Mouse (Mus musculus): ENCODE data around the gene Dnah2.
"Not testable (repeated sequence)": the region's sequence is repeated elsewhere in the genome, so short reads cannot be mapped to it uniquely, and the experiment has no call there.

The Dnah2 gene

DNA sequence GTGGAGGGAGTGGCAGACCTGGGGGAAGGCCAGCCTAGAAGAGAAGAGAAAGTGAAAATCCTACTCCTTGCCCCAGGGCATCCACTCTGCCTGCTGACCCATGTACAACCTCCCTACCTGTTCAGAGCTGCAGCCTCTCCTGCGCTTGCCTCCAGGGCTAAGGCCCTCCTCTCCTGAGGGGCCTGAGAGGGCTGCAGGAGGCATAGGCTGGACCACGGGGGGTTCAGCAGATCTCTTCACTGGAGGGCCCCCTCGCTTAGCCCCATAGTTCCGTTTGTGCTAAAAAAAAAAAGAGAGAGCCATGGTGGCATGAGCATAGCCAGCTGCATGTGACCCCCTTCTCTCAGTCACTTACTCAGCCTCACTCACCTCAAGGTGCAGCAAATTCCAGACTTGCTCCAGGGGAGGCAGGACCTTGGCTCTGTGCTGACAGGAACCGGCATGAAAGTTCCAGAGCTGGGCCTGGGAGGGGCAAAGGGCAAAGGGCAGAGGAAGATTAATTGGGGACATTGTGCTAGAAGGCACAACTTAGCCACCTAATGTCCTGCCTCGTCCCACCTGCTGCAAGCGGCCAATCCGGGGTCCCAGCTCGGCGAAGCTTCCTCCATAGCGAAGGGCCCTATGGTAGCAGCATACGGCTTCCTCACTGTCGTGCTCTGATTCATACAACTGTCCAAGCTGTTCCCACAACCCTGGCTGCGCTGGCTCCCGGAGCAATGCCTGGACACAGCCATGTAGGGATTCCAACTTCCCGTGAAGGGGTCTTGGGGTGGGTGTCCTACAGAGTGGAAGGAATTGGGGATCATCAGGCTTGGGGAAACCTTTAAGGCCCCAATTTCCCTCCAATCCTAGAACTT is 141.8 kb downstream of the Dnah2 start:
- no peak for DNase-seq (ENCODE audit: low read depth, low spot score)

DNA sequence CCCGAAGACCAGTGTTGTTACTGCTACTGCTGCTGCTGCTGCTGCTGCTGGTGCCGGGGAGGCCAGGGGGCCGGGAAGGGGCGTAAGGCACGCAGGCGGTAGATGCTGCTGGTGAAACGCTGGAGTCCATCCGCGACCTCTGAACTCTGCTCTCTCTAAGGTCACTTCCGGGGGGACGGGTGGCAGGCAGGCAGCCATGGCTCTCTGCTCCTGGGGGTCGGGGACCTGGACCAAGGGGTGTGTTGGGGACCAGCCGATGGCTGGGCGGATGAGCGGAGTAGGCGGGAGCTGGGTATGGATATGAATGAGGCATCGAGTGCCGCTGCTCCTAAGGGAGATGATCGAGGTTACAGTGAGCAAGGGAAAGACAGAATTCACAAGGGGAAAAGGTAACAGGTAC is 142.6 kb downstream of the Dnah2 start:
- DNase-seq (ENCODE audit: low read depth, low spot score) = no peak

GRCm38 (mm10) chr11:69405397-69406200 is 143.3 kb downstream of the Dnah2 start:
- no peak for DNase-seq (ENCODE audit: low read depth, low spot score)

GRCm38 (mm10) chr11:69404595-69405396 is 144.1 kb downstream of the Dnah2 start:
- no peak for DNase-seq (ENCODE audit: low read depth, low spot score)

DNA sequence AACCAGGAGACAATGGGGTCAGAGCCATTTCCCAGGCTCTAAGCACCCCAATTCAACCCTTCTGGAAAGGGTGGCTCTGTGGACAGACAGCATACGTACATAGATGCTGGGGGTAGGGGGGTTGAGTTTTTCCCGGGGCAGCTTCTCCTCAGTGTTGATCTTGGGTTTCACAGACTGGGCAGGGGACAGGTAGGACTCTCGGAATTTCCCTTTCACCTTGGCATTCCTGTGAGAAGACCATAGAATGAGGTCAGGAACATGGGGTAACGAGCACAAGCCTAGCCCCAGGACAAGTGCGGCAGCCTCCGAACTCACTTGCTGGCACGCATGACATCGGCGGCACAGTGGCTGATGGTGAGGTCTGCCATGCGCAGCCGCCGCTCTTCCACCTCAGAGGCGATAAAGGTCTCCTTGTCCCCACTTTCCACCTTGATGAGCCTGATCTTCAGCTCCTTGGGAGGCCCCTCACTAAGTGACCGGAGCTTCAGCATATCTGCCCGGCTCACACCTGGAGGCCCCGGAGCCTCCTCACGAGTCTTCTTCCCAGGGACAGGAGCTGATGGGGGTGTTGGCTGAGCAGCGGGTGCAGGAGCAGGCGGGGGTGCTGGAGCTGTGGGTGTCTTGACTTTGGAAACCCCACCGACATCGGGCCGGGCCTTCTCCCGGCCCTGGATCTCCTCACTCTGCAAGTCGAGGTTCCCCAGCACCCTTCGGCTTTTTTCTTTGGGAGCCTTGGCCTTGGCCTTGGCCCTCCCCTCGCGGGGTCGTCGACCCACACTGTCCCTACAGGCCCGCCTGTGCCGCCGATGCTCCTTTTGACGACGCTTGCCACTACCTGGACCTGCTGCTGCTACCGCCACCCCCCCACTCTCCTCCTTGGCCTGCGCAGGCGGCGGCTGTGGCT is 145.0 kb downstream of the Dnah2 start:
- DNase-seq (ENCODE audit: low read depth, low spot score) = no peak

- no peak for DNase-seq (ENCODE audit: low read depth, low spot score)
Observed at GRCm38 (mm10) chr11:69401987-69402386, 146.9 kb downstream of the Dnah2 start.

- peak; percentile 85 for DNase-seq (ENCODE audit: low read depth, low spot score)
Observed at GRCm38 (mm10) chr11:69401210-69401637, 147.7 kb downstream of the Dnah2 start.

DNA sequence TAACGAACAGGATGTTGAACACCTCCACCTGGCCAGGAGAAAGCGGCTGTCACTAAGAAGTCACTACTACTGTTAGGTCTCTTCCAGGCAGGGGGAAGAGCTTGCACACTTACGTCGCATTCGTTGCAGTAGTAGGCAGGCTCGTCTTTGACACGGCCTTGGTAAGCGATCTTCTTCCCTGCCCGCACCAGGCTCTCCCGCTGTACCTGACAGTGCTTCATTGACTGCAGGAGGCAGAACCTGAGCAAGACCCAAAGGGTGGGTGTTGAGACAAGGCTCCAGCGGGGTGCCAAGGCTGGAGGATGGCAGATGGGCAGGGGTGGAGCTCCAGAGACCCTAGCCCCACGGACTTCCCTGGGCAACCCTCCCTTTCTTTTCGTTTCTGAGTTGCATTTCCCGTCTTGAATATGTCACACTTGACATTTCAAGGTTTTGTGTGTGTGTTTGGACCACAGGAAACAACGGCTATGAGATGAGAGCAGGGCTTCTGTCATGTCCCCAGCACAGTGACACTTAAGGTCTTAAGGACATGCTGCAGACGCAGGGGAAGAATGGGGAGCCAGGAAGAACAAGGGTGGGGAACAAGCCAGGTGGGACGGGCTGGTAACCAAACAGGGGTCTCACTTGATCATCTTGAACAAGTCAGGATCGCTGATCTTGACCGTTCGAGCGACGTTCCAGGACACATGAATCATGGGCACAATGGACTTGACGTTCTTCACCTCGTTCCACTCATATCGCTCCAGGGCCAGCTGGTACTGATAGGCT is 148.6 kb downstream of the Dnah2 start:
- DNase-seq (ENCODE audit: low read depth, low spot score) = no peak

GRCm38 (mm10) chr11:69399201-69400082 is 149.5 kb downstream of the Dnah2 start:
- DNase-seq (ENCODE audit: low read depth, low spot score) = no peak

DNA sequence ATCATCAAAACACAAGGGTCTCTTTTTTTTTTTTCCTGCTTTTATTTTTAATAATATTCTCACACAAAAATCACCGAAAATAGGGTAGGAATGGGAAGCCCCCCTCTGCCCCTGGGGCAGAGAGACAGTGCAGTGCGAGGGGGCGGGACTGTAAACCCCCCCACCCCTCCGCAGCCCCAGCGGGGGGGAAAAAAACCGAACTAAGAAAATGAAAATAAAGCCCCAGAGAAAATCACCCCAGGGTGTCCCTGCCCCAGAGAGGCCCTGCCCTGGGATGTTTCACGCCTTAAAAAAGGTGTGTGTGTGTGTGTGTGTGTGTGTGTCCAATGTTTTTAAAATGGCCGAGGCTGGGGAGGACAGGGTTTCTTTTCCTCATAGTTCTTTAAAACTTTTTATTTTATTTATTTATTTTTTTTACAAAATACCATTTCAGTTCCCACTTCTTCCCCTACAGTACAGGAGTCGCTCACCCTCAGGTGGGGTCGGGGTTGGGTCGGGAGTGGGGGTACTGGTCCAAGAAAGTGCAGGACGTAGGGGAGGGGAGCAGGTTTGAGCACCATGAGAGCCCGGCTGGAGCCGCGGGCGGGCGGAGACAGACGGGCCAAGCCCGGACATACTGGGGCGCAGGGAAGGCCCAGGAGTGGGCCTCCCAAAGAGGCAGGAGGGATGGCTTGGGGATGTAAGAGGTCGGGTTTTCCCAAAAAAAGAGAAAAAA is 150.3 kb downstream of the Dnah2 start:
- DNase-seq (ENCODE audit: low read depth, low spot score) = no peak

DNA sequence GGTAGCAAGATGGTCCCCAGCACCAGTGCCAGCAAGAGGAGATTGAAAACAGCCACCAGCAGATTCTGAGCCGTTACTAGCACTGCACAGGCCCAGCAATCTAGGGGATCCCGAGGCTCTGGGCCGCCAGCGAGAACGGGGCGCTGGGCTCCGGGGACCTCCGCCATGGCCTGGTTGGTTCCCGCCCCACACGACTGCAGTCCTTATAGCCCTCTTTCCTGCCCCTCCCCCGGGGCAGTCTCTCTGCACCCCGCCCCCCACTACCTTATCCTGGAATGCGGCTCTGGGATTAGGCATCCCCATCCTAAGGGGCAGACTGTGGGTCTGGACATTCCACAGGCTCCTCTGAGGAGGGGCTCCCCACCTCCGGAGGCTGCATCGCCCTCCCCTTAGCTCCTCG is 150.9 kb downstream of the Dnah2 start, which contains the start of gene Tmem88:
Gene Tmem88, minus strand, starts transcription at position 176 of the 400 bp plus-strand sequence.
- no peak for DNase-seq (ENCODE audit: low read depth, low spot score)

DNA sequence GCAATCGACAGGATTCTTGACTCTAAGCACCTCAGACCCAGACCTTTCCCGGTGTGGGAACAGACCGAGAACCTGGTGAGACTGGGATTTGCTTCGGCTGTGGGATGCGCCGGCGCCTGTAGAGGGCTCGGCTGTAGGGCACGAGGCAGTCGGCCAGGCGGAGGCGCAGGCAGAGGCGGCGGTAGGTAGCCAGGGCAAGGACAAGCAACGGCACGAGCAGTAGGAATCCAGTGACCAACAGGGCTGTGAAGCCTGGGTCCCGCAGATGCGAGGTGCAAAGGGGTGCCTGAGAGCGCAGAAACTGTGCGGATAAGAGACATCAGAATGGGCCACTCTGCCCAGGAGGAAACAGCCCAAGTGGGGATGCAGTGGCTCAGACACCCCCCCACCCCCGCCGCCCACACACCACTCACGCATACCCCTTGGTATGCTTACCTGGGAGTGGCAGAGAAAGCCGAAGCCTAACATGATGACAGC is 151.3 kb downstream of the Dnah2 start:
- DNase-seq (ENCODE audit: low read depth, low spot score) = no peak

DNA sequence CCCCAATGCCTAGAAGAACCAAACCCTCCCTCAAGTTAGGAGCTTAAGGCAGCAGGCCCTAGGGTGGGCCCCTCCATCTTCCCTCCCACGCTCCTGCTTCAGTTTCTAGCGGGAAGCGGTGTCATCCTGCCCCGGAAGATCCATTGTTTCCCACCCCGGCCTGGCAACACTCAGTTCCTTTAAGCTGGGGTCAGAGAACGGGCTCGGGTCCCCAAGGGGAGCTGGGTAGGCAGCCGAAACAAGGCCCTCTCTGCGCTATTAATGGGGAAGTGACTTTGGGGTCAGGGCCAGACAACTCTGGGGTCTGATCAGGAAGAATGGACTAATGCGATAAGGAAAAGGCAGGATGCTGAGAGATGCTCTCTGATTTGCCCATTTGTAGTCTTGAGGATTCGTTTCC is 152.1 kb downstream of the Dnah2 start:
- DNase-seq (ENCODE audit: low read depth, low spot score) = no peak

- DNase-seq (ENCODE audit: low read depth, low spot score) = peak; percentile 99
Observed at GRCm38 (mm10) chr11:69395634-69396373, 153.1 kb downstream of the Dnah2 start.

DNA sequence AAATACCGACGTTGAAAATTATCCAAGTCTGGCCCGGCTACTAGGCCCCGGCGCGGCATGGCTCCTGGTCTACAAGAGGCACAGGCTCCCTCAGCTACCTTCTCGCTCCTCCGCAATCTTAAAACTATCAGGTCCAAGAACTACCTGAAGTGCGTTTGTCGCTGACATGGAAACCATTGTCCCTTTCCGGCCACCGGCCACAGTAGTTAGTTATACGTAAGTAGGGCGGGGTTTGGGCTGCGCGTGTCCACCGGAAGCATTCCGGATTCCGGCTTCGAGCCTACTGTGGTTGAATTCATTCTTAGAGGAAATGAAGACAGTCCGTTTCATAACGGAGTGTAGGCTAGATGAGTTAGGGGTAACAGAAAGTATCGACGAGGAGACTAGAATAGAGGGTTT is 153.7 kb downstream of the Dnah2 start, which contains the start of the genes Naa38 and Cyb5d1:
Gene Naa38, plus strand, starts transcription at position 253 of the 399 bp plus-strand sequence.
Gene Cyb5d1, minus strand, starts transcription at position 397 of the 399 bp plus-strand sequence.
- DNase-seq (ENCODE audit: low read depth, low spot score) = not testable (repeated sequence)

DNA sequence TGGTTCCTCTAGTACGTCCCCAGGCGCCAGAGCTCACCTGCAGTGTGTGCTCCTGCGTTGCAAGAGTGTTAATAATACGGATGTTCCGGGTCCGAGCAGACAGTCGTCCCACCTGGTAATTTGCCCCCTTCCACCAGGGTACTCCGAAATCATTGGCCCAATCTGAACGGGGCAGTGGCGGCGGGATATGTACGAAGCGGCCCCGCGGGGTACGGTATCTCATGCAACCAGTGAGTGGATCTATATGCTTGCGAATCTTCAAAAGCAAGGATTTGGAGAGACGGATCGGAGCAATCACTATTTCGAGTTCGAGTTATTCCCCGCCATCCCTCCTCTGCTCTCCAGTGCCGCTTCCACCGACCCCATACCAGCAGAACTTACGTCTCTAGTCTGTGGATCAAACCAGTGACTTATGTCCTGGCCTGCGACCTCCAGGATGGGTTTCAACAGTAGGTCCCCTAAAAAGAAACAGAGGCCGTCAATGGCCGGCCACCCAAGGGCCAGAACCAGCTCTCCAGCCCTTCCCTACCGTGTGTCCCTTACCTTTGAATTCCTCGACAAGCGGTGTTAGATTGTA is 154.2 kb downstream of the Dnah2 start:
- DNase-seq (ENCODE audit: low read depth, low spot score) = not testable (repeated sequence)
